Mouse (Mus musculus) limb, embryonic 13.5 days (tissue): Measurements from ENCODE around the gene Arpc1a. TPM values are rescaled to one million over a fixed set of nuclear protein-coding genes. Genes with fewer than 3 reads are reported as not detected.
"Not testable (repeated sequence)": the region's sequence is repeated elsewhere in the genome, so short reads cannot be mapped to it uniquely, and the experiment has no call there.

Experiments used
- ATAC-seq: fragments of 200-750 bp; cut with Nextera tagmentation; 2 replicates; pipeline ENCODE4 v1.8.0; 2017; ENCODE audit warnings: low read depth, moderate number of reproducible peaks, moderate TSS enrichment; ENCODE audit not compliant: low FRiP score
- H3K27ac ChIP-seq: fragments of 300-500 bp; sonication (generic); 2 replicates; pipeline ENCODE4 v1.5.1; 2015; ENCODE audit warnings: inconsistent platforms, mild to moderate bottlenecking, moderate library complexity
- H3K27me3 ChIP-seq: fragments of 300-500 bp; sonication (generic); 2 replicates; pipeline ENCODE4 v1.6.1; 2015; ENCODE audit warnings: mild to moderate bottlenecking, inconsistent platforms
- H3K36me3 ChIP-seq: fragments of 300-500 bp; sonication (generic); 2 replicates; pipeline ENCODE4 v1.6.1; 2015; ENCODE audit warnings: inconsistent platforms, mild to moderate bottlenecking, moderate library complexity
- H3K4me1 ChIP-seq: fragments of 300-500 bp; sonication (generic); 2 replicates; pipeline ENCODE4 v1.6.1; 2015; ENCODE audit warnings: inconsistent platforms
- H3K4me2 ChIP-seq: fragments of 300-500 bp; sonication (generic); replicated peaks from 2 replicates; pipeline ENCODE4 v1.6.1; 2015; ENCODE audit warnings: inconsistent platforms, mild to moderate bottlenecking, moderate library complexity
- H3K4me3 ChIP-seq: fragments of 300-500 bp; sonication (generic); 2 replicates; pipeline ENCODE4 v1.5.1; 2015; ENCODE audit warnings: moderate library complexity, mild to moderate bottlenecking, inconsistent platforms
- H3K9ac ChIP-seq: fragments of 300-500 bp; sonication (generic); 2 replicates; pipeline ENCODE4 v1.6.1; 2015; ENCODE audit warnings: mild to moderate bottlenecking, inconsistent platforms
- H3K9me3 ChIP-seq: fragments of 300-500 bp; sonication (generic); 2 replicates; pipeline ENCODE4 v1.6.1; 2016; ENCODE audit warnings: inconsistent platforms
- WGBS: fragments of 180-500 bp; shearing (Covaris S2); methylation state at CpG from one replicate; pipeline ENCODE4 v1.1.7; 2015; 5-methylcytosine and 5-hydroxymethylcytosine counted together
- polyA plus RNA-seq: library from polyadenylated mRNA; unstranded; fragments of >200 nt; fragmentation: Nextera tagmentation; extraction: Ambion mirVana; gene quantifications from 2 replicates; pipeline ENCODE4 v1.2.1, GENCODE M21; 2015

The Arpc1a gene
- polyA plus RNA-seq, 1 experiment from 2014 or later: 141 TPM

DNA sequence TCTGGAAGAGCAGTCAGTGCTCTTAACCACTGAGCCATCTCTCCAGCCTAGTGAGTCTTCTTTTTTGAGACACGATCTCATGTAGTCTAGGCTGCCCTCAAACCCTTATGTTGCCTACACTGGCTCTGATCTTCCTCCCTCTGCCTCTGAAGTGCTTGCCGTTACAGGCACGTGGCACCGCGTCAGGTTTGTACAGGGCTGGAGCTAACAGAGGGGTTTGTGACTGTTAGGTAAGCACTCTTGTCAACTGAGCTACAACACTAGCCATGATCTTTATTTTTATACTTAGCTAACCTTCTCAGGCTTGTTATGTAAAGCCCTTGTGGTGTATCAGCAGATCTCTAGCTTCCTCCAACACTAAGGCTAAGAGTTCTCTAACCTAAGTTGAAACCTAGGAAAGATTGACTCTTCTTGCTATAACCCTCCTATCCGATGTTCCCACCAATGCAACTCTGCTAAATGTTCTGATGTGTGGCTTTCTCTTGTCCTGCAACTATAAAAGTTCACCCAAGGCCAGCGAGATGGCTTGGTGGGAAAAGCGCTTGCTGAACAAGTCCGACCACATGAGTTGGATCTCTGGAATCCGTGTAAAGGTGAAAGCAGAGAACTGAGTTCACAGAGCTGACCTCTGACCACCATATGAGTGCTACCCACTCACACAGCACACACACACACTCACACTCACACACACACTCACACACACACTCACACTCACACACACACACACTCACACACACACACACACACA is 1.6 kb upstream of the Arpc1a start:
- H3K27me3 ChIP-seq: no peaks in the 10 kb centered on the region
- peaks cover 5% of the 10 kb centered on the region for H3K36me3 ChIP-seq
- no peak overlapping the region for H3K27ac ChIP-seq
- no peak overlapping the region for H3K9ac ChIP-seq
- H3K9me3 ChIP-seq: no peaks in the 10 kb centered on the region
- H3K4me3 ChIP-seq: no peak overlapping the region
- no peak for ATAC-seq
- peaks cover 10% of the 10 kb centered on the region for H3K4me1 ChIP-seq
- no peak overlapping the region for H3K4me2 ChIP-seq
- 88% methylated on average over 10 of the region's 10 CpGs for WGBS

GRCm38 (mm10) chr5:145083201-145083600 is 429 bp upstream of the Arpc1a start:
- H3K4me3 ChIP-seq: peak overlapping the region; percentile 77
- peaks cover 10% of the 10 kb centered on the region for H3K4me1 ChIP-seq
- H3K27me3 ChIP-seq, H3K9me3 ChIP-seq: not testable (repeated sequence)
- peak overlapping the region; percentile 75; the same call in 1 of the 2 replicates for H3K27ac ChIP-seq
- peak overlapping the region; percentile 89 for H3K4me2 ChIP-seq
- H3K36me3 ChIP-seq: peaks cover 11% of the 10 kb centered on the region
- 44% methylated on average over 6 of the region's 6 CpGs for whole genome bisulfite sequencing
- ATAC-seq: 0 out of 2 replicates have a peak, but pooled peaks have one; percentile 43
- peak overlapping the region; percentile 88 for H3K9ac ChIP-seq

- Histone ChIP-seq H3K4me3 (peak overlapping the region; percentile 77), H3K9ac (peak overlapping the region; percentile 88), H3K36me3 (peaks cover 16% of the 10 kb centered on the region), H3K4me2 (peak overlapping the region; percentile 89), H3K4me1 (peaks cover 10% of the 10 kb centered on the region), H3K27me3 (no peaks in the 10 kb centered on the region), H3K9me3 (no peaks in the 10 kb centered on the region), H3K27ac (no peak overlapping the region)
- 69% methylated on average over 2 of the region's 2 CpGs for WGBS
- no peak for ATAC-seq
Observed at GRCm38 (mm10) chr5:145084822-145085221, 1.2 kb downstream of the Arpc1a start.

- H3K4me2 ChIP-seq: no peak overlapping the region
- no peak for ATAC-seq
- H3K9ac ChIP-seq: no peak overlapping the region
- no peak overlapping the region for H3K4me3 ChIP-seq
- peaks cover 40% of the 10 kb centered on the region for H3K36me3 ChIP-seq
- 97% methylated on average over 2 of the region's 2 CpGs for WGBS
- H3K27ac ChIP-seq: no peak overlapping the region
- H3K4me1 ChIP-seq: peaks cover 10% of the 10 kb centered on the region
- no peaks in the 10 kb centered on the region for H3K27me3 ChIP-seq
- H3K9me3 ChIP-seq: no peaks in the 10 kb centered on the region
Observed at GRCm38 (mm10) chr5:145088186-145088585, 4.6 kb downstream of the Arpc1a start.

- WGBS: 92% methylated on average over 3 of the region's 3 CpGs
- Histone ChIP-seq H3K36me3 (peaks cover 56% of the 10 kb centered on the region), H3K4me1 (peaks cover 4% of the 10 kb centered on the region), H3K9me3 (no peaks in the 10 kb centered on the region), H3K27ac (no peak overlapping the region), H3K4me2 (no peak overlapping the region), H3K4me3 (no peak overlapping the region), H3K9ac (no peak overlapping the region), H3K27me3 (no peaks in the 10 kb centered on the region)
- ATAC-seq: no peak
Observed at GRCm38 (mm10) chr5:145089878-145090277, 6.2 kb downstream of the Arpc1a start.

DNA sequence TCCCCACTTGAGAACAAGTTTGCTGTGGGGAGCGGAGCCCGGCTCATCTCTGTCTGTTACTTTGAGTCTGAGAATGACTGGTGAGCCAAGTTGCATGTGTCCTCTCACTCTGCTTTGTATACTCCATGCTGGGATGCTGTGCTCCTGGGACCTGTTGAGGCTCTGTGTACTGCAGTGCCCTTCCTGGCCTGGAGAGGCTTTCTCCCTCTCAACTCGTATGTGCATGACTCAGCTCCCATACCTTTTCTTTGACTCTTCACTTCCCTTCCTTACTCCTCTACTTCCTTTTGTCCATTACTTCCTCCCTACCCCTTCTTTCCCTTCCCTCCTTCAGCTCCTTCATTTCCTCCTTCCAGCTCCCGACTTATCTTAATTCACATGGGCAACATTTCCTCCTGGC is 12.6 kb downstream of the Arpc1a start:
- Histone ChIP-seq H3K27me3 (no peaks in the 10 kb centered on the region), H3K4me1 (no peaks in the 10 kb centered on the region), H3K27ac (no peak overlapping the region), H3K36me3 (peaks cover 96% of the 10 kb centered on the region), H3K9me3 (no peaks in the 10 kb centered on the region), H3K4me3 (no peak overlapping the region), H3K9ac (no peak overlapping the region), H3K4me2 (no peak overlapping the region)
- WGBS: 87% methylated on average over 4 of the region's 4 CpGs
- ATAC-seq: no peak

- no peaks in the 10 kb centered on the region for H3K4me1 ChIP-seq
- H3K4me3 ChIP-seq: no peak overlapping the region
- peaks cover 97% of the 10 kb centered on the region for H3K36me3 ChIP-seq
- H3K27ac ChIP-seq: no peak overlapping the region
- no peaks in the 10 kb centered on the region for H3K27me3 ChIP-seq
- 91% methylated on average over 10 of the region's 10 CpGs for WGBS
- no peak for ATAC-seq
- no peak overlapping the region for H3K9ac ChIP-seq
- H3K9me3 ChIP-seq: no peaks in the 10 kb centered on the region
- H3K4me2 ChIP-seq: no peak overlapping the region
Observed at GRCm38 (mm10) chr5:145098340-145098821, 14.8 kb downstream of the Arpc1a start.

DNA sequence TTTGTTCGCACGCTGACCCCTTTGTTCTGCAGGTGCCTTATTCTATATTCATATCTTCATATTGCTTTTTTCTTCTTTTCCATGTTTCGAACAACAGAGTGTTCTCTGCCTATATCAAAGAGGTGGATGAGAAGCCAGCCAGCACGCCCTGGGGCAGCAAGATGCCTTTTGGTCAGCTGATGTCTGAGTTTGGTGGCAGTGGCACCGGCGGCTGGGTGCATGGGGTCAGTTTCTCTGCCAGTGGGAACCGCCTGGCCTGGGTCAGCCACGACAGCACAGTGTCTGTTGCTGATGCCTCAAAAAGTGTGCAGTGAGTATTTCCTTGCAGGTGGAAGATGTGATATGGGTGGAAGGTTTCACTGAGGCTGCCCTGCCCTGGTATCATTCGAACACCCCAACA is 17.3 kb downstream of the Arpc1a start:
- Histone ChIP-seq H3K9ac (no peak overlapping the region), H3K4me3 (no peak overlapping the region), H3K27me3 (no peaks in the 10 kb centered on the region), H3K9me3 (no peaks in the 10 kb centered on the region), H3K4me2 (no peak overlapping the region), H3K36me3 (peaks cover 98% of the 10 kb centered on the region), H3K27ac (no peak overlapping the region), H3K4me1 (no peaks in the 10 kb centered on the region)
- 97% methylated on average over 9 of the region's 9 CpGs for WGBS
- ATAC-seq: no peak

DNA sequence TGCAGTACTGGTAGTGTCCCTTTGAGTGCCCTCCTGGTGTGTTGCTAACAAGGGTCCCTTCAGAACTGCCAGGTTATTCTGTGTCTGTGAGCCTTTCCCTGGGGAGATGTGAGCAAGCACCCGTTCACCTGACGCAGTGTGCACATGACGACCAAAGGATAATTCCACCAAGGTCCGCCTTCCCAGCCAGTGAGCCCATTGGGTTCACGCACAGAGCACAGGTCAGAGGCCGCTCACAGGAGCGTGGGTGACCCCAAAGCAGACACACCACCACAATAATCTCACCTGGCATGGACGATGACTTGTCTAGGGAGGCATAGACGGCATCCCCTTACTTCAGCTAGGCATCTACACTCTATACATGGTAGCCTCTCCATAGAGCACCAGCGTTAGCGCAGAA is 17.8 kb downstream of the Arpc1a start:
- WGBS: 97% methylated on average over 11 of the region's 11 CpGs

DNA sequence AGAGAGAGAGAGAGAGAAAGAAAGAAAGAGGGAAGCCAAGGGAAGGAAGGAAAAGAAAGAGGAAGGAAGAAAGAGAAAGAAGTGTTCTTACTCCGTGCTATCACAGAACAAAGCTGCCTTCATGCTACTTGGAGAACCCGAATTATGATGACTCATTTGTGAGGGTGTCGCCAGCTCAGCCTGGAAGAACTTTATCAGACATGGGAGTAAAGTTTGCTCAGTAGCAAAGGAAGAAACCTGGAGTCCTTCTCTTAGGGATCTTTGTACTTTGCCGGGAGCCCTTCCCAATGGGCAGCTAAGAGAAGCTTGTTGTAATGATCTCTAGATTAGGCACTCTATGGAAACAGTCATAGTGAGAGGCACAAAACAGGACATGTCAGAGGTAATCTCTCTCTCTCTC is 19.1 kb downstream of the Arpc1a start:
- no peaks in the 10 kb centered on the region for H3K4me1 ChIP-seq
- H3K9ac ChIP-seq: no peak overlapping the region
- H3K27me3 ChIP-seq: no peaks in the 10 kb centered on the region
- no peak overlapping the region for H3K27ac ChIP-seq
- no peaks in the 10 kb centered on the region for H3K9me3 ChIP-seq
- 91% methylated on average over 4 of the region's 4 CpGs for WGBS
- peaks cover 98% of the 10 kb centered on the region for H3K36me3 ChIP-seq
- no peak for ATAC-seq
- no peak overlapping the region for H3K4me3 ChIP-seq
- H3K4me2 ChIP-seq: no peak overlapping the region

More for the DNA sequence above, 17.8 kb downstream of the Arpc1a start:
- H3K4me2 ChIP-seq, H3K27ac ChIP-seq, H3K9me3 ChIP-seq, ATAC-seq, H3K9ac ChIP-seq, H3K4me1 ChIP-seq, H3K4me3 ChIP-seq, H3K27me3 ChIP-seq: not testable (repeated sequence)
- peaks cover 98% of the 10 kb centered on the region for H3K36me3 ChIP-seq

- Histone ChIP-seq H3K9me3 (no peaks in the 10 kb centered on the region), H3K27ac (no peak overlapping the region), H3K27me3 (no peaks in the 10 kb centered on the region), H3K4me2 (no peak overlapping the region), H3K4me1 (no peaks in the 10 kb centered on the region), H3K36me3 (peaks cover 97% of the 10 kb centered on the region), H3K9ac (no peak overlapping the region), H3K4me3 (no peak overlapping the region)
- WGBS: 89% methylated on average over 9 of the region's 9 CpGs
- ATAC-seq: peak; percentile 32; the same call in 1 of the 2 replicates
Observed at GRCm38 (mm10) chr5:145104328-145104727, 20.7 kb downstream of the Arpc1a start.

DNA sequence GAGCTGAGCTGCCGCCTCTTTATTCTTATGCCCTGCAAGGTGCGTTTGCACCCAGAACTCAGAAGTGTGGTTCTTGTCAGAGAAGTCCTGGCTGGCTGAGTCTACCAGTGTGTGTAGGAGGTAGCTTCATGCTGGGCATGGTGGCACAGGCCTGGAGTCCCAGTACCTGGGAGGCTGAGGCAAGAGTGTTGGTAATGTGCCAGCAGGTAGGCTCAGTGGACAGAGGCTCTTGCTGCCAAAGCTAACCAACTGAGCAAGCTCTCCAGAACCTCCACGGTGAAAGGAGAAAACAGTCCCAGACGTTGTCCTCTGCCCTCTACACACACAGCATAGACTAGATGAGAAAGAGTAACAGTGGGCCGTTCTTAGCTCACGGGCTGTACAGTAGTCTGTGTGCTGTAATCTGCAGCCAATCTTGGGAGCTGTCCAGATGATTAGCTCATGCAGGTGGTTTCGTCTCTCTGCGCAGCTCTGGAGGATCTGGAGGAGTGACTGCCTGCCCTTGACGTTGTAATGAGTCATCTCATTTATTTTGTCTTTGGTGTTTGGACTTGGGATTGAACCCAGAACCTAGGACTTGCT is 22.2 kb downstream of the Arpc1a start:
- 92% methylated on average over 9 of the region's 9 CpGs for WGBS
- H3K27me3 ChIP-seq: no peaks in the 10 kb centered on the region
- ATAC-seq: no peak

More for the DNA sequence above, 22.2 kb downstream of the Arpc1a start:
- H3K36me3 ChIP-seq: peaks cover 97% of the 10 kb centered on the region
- no peak overlapping the region for H3K4me2 ChIP-seq
- H3K4me1 ChIP-seq: no peaks in the 10 kb centered on the region
- H3K9ac ChIP-seq: no peak overlapping the region
- no peak overlapping the region for H3K4me3 ChIP-seq
- no peak overlapping the region for H3K27ac ChIP-seq
- H3K9me3 ChIP-seq: no peaks in the 10 kb centered on the region
